Mouse (Mus musculus) intestine, postnatal 0 days (tissue): ENCODE measurements around the gene Chd6. TPM values are rescaled to one million over a fixed set of nuclear protein-coding genes. Genes with fewer than 3 reads are reported as not detected.

Source experiments
- ATAC-seq: fragments of 200-750 bp; cut with Nextera tagmentation; 2 replicates; pipeline ENCODE4 v1.8.0; 2017; ENCODE audit warnings: mild to moderate bottlenecking, moderate TSS enrichment, moderate library complexity
- H3K27ac ChIP-seq: fragments of 300-500 bp; sonication (generic); 2 replicates; pipeline ENCODE4 v1.5.1; 2014; ENCODE audit warnings: mild to moderate bottlenecking, low read depth, low read length, moderate library complexity
- H3K27me3 ChIP-seq: fragments of 300-500 bp; sonication (generic); replicated peaks from 2 replicates; pipeline ENCODE4 v1.6.1; 2014; ENCODE audit warnings: low read length, mixed read lengths; ENCODE audit not compliant: control insufficient read depth, insufficient read depth
- H3K36me3 ChIP-seq: fragments of 300-500 bp; sonication (generic); 2 replicates; pipeline ENCODE4 v1.6.1; 2014; ENCODE audit warnings: mild to moderate bottlenecking, moderate library complexity; ENCODE audit not compliant: control insufficient read depth, insufficient read depth
- H3K4me1 ChIP-seq: fragments of 300-500 bp; sonication (generic); replicated peaks from 2 replicates; pipeline ENCODE4 v1.6.1; 2014; ENCODE audit warnings: antibody characterized with exemption, low read length, mixed read lengths; ENCODE audit not compliant: control insufficient read depth, insufficient read depth
- H3K4me2 ChIP-seq: fragments of 300-500 bp; sonication (generic); replicated peaks from 2 replicates; pipeline ENCODE4 v1.6.1; 2014; ENCODE audit warnings: low read depth, mild to moderate bottlenecking, moderate library complexity
- H3K4me3 ChIP-seq: fragments of 300-500 bp; sonication (generic); 2 replicates; pipeline ENCODE4 v1.5.1; 2014; ENCODE audit warnings: low read depth, low read length
- H3K9ac ChIP-seq: fragments of 300-500 bp; sonication (generic); 2 replicates; pipeline ENCODE4 v1.6.1; 2014; ENCODE audit warnings: mild to moderate bottlenecking, low read depth, low read length
- H3K9me3 ChIP-seq: fragments of 300-500 bp; sonication (generic); 2 replicates; pipeline ENCODE4 v1.6.1; 2016; ENCODE audit warnings: mixed run types; ENCODE audit not compliant: control insufficient read depth
- CTCF ChIP-seq: sonication (generic); IDR thresholded peaks from 2 replicates; pipeline ENCODE4 v1.5.1; 2016; ENCODE audit warnings: low read depth, mild to moderate bottlenecking, control low read depth, antibody characterized with exemption, moderate library complexity
- WGBS: fragments of 180-500 bp; shearing (Covaris S2); extraction: QIAGEN DNeasy Blood & Tissue Kit; methylation state at CpG from one replicate; pipeline ENCODE4 v1.1.7; 2014; 5-methylcytosine and 5-hydroxymethylcytosine counted together
- polyA plus RNA-seq: library from polyadenylated mRNA; unstranded; fragments of >200 nt; fragmentation: Nextera tagmentation; extraction: Ambion mirVana; gene quantifications from 2 replicates; pipeline ENCODE4 v1.2.1, GENCODE M21; 2015

Chd6 gene
- polyA plus RNA-seq, 1 experiment from 2014 or later, result 8.7 TPM

DNA sequence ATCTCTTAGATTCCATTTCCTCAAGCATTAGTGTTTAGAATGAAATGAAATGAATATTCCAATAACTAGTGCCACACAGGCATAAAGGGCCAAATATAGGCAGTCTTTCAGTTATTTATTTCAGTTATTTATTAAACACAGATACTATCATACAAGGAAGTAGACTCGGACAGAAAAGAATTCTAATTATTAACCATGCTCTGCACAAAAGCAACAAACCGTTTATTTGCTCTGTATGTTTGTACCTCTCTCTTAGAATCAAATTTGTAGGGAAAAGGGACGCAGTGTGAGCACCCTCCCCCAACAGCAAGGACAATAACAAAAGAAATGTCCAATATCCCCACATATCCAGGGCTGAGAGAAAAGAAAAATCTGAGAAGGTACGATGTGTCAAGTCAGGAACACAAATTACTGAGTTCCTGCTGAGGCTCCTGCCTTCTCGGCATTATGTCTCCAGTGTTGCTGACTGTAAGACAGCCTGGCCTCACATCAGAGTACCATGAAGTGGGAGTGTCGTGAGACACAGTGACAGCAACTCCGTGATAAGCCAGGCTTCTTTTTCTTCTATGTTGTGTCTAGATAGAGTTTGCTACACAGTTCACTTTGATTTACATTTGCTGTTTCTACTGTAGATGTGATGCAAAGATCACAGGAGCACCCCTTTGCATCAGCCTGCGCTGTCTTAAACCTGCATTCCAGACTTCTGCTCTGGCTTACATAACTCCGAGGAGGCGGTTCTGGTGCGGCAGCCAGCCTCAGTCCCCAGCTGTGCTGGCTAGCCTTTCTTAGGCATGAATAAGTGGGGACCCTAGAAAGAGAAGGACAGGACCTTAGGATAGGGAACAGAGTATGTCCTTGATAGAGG, 30.0 kb upstream of the Chd6 start:
- TF ChIP-seq CTCF, result no peak
- Histone ChIP-seq H3K4me1 (peaks cover 5% of the 10 kb centered on the region; the same call in 1 of the 2 replicates), H3K9me3 (no peaks in the 10 kb centered on the region), H3K9ac (no peak overlapping the region), H3K4me3 (no peak overlapping the region), H3K36me3 (no peaks in the 10 kb centered on the region), H3K27me3 (no peaks in the 10 kb centered on the region), H3K27ac (peak overlapping the region; percentile 5; the same call in 1 of the 2 replicates), H3K4me2 (peak overlapping the region; percentile 42)
- 0 out of 2 replicates have a peak, but pooled peaks have one; percentile 25 for ATAC-seq
- 36% methylated on average over 11 of the region's 11 CpGs for WGBS

DNA sequence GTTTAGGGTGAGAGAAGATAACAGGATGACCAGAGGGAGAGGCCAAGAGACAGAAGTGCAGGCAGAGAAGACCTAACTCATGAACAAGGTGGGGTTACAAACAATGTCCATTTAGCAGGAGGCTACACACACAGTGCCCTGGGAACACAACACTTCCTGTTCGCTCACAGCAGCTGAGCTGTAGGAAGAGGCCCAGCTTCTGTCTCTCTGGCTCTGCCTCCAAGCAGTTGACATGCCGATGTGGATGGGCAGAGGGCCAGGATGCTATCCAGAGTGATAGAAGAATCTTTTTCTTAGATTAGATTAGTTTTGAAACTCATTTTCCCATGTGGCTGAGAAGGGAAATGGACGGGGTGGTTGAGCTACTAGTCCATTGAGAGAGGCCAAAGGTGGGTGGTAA, 28.1 kb upstream of the Chd6 start:
- H3K36me3 ChIP-seq, result no peaks in the 10 kb centered on the region
- no peak overlapping the region for H3K27ac ChIP-seq
- TF ChIP-seq CTCF, result no peak
- peaks cover 5% of the 10 kb centered on the region; the same call in 1 of the 2 replicates for H3K4me1 ChIP-seq
- H3K9ac ChIP-seq, result no peak overlapping the region
- no peak for ATAC-seq
- H3K9me3 ChIP-seq, result no peaks in the 10 kb centered on the region
- 42% methylated on average over 3 of the region's 3 CpGs for WGBS
- H3K4me2 ChIP-seq, result no peak overlapping the region
- no peak overlapping the region for H3K4me3 ChIP-seq
- no peaks in the 10 kb centered on the region for H3K27me3 ChIP-seq

DNA sequence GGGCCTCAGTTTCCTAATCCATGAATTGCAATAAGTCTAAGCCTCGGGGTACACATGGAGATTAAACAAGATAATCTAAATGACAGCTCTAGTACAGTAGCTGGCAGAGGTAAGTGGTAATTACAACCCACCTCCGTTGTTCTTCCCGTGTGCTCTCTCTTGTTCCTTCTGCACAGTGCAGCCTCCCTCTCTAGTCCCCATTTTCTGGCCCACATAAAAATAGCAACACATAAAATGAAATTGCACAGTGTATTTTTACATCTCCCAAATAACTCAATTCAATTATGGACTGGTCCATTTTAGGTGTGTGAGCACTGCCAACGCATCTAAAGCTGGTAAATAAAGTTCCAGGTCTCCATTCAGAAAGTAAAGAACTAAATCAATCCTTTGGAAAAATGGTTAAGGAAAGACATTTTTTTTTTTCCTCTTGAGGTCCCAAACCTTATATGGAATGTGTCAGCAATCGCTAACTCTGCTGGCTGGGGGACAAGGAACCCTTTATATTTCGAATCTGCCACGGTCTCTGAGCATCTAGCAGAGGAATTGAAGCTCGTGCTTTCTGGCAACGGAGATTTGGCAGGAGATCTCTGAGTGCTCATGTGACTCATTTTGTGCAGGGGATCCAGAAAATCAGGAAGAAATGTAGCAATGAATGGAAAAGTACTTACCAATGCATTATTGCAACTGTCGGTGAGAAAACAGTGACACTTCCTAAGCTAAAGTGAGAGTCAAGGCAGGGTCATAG, 19.7 kb upstream of the Chd6 start:
- H3K9ac ChIP-seq, result no peak overlapping the region
- no peaks in the 10 kb centered on the region; the same call in 1 of the 2 replicates for H3K4me1 ChIP-seq
- H3K36me3 ChIP-seq, result no peaks in the 10 kb centered on the region
- H3K4me2 ChIP-seq, result no peak overlapping the region
- no peak for TF ChIP-seq CTCF
- no peaks in the 10 kb centered on the region for H3K27me3 ChIP-seq
- H3K9me3 ChIP-seq, result no peaks in the 10 kb centered on the region
- H3K27ac ChIP-seq, result no peak overlapping the region
- 59% methylated on average over 10 of the region's 10 CpGs for WGBS
- no peak overlapping the region for H3K4me3 ChIP-seq
- no peak for ATAC-seq

DNA sequence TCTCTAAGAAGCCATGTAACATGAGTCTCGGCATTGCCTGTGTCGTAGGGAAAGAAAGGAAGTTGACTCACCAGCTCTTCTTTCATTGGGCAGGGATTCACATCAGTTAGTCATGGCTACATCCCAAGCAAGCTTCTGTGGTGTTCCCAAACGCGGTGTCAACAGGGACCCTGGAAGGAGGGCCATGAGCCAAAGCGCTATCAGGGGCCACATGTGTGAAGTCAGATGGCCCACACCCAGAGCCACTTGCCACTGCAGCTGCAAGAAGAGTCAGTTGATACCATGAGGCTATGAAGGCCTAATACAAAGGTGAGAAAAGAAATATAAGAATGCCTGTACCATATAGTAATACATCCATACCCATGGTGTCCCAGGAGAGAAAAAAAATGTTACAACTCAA, 3.1 kb upstream of the Chd6 start:
- Histone ChIP-seq H3K9ac (no peak overlapping the region), H3K27ac (no peak overlapping the region), H3K36me3 (no peaks in the 10 kb centered on the region), H3K9me3 (no peaks in the 10 kb centered on the region), H3K4me1 (no peaks in the 10 kb centered on the region), H3K4me2 (no peak overlapping the region), H3K27me3 (no peaks in the 10 kb centered on the region), H3K4me3 (no peak overlapping the region)
- ATAC-seq, result no peak
- 88% methylated on average over 5 of the region's 5 CpGs for WGBS
- TF ChIP-seq CTCF, result no peak

DNA sequence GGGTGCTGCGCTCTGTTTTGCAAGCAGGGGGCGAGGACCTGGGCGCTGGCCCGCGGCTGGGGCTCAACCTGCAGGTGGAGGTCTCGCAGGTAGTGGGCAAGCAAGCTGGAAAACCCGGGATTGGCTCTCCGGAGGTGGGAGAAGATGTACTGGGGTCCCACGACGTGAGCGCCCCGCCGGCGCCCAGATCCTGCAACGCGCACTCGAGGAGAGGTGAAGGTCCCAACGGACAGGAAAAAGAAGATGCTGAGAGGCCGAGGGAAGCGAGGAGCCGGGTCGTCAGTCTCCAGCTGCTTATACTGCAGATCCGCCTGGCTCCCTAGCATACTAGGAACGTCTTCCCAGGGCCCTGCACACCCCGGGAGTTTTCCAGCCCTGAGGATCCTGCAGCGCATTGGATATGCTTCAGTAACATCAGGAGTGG, 535 bp upstream of the Chd6 start:
- 0 out of 2 replicates have a peak overlapping the region, but pooled peaks have one; percentile 35 for H3K9ac ChIP-seq
- peak; percentile 4; the same call in 1 of the 2 replicates for ATAC-seq
- H3K27ac ChIP-seq, result no peak overlapping the region
- no peaks in the 10 kb centered on the region for H3K27me3 ChIP-seq
- H3K9me3 ChIP-seq, result no peaks in the 10 kb centered on the region
- peak overlapping the region; percentile 87 for H3K4me3 ChIP-seq
- no peaks in the 10 kb centered on the region for H3K36me3 ChIP-seq
- H3K4me2 ChIP-seq, result peak overlapping the region; percentile 95
- H3K4me1 ChIP-seq, result no peaks in the 10 kb centered on the region
- WGBS, result under 1% methylated on average over 25 of the region's 26 CpGs
- TF ChIP-seq CTCF, result peak; percentile 42
